Comparison of ENCODE assay signal across 10 mouse cellular contexts in the genomic region with DNA sequence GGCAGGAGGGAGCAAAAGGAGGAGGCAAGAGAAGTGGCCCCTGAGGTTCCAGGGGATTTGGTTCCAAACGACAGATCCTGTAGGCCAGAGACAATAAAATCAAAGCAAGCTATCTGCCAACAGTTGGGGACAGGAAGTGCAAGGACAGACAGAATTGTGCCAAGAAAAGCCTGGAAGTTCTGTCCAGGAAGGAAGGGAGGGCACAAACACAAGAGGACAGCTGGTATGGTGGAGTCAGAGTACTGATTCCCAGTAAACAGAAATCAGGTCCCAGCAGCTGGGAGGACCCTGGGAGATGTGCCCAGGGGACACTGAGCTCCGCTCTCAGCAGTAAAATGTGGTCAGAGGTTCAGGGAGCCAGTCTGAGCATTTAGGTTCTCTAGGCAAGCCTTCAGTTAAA. TPM values are rescaled to one million over a fixed set of nuclear protein-coding genes. Genes with fewer than 3 reads are reported as not detected.
DNase-seq lines count a peak whose midpoint lies in the region; ATAC-seq and TF ChIP-seq lines count a peak whose summit lies in the region.
"Had no signal": no experiment of that assay in that cellular context is flagged by ENCODE, and none has a peak within 500 bp of the region (broad histone marks: within the 10 kb centered on the region; RNA-seq: fewer than 3 reads in every experiment).

No protein-coding gene starts in this region.

- H3K27me3 ChIP-seq in forebrain, embryonic 10.5 days (ENCODE audit: poor library complexity, severe bottlenecking) = no peaks in the 10 kb centered on the region
- no peaks in the 10 kb centered on the region for H3K27me3 ChIP-seq in midbrain, embryonic 14.5 days (ENCODE audit: control insufficient read depth, insufficient read depth, low read length)

- peak overlapping the region; percentile 21 for H3K27ac ChIP-seq in layer of hippocampus, adult 2 months
- H3K27ac ChIP-seq in forebrain, embryonic 10.5 days = no peak overlapping the region
- no peak overlapping the region for H3K27ac ChIP-seq in midbrain, embryonic 14.5 days (replicated peaks; ENCODE audit: low read depth, low read length)

- no peak overlapping the region for H3K9ac ChIP-seq in midbrain, embryonic 14.5 days (replicated peaks; ENCODE audit: low read length)

- TF ChIP-seq CTCF in layer of hippocampus, adult 2 months (conservative IDR thresholded peaks at IDR 0.05) = no peak

- H3K9me3 ChIP-seq in forebrain, embryonic 10.5 days = no peaks in the 10 kb centered on the region
- H3K9me3 ChIP-seq in midbrain, embryonic 14.5 days (ENCODE audit: control insufficient read depth, low read length) = no peaks in the 10 kb centered on the region

- intact Hi-C loops in gastrocnemius, postnatal 14 days (cut with DNase I; ENCODE audit: low total_unique reads) = no loop called here
- intact Hi-C loops in heart, postnatal 36 days (cut with DNase I) = loop anchor here (2.0 kb wide), 1 partner anchor 15 kb away; no protein-coding TSS in a partner anchor

- ATAC-seq in midbrain, embryonic 14.5 days (ENCODE audit: low FRiP score, low TSS enrichment) = no peak
- ATAC-seq: inflammation-experienced regulatory T-cells, adult 6 months had no signal

- H3K4me3 ChIP-seq in layer of hippocampus, adult 2 months = no peak overlapping the region
- no peak overlapping the region for H3K4me3 ChIP-seq in forebrain, embryonic 10.5 days
- H3K4me3 ChIP-seq in midbrain, embryonic 14.5 days (replicated peaks; ENCODE audit: low read depth, low read length) = no peak overlapping the region

- 71% methylated on average over 2 of the region's 2 CpGs for WGBS in forebrain, embryonic 10.5 days
- WGBS in midbrain, embryonic 14.5 days = 49% methylated on average over 2 of the region's 2 CpGs

- H3K4me2 ChIP-seq in midbrain, embryonic 14.5 days (ENCODE audit: low read length) = no peak overlapping the region

- no peaks in the 10 kb centered on the region for H3K36me3 ChIP-seq in forebrain, embryonic 10.5 days (replicated peaks)
- no peaks in the 10 kb centered on the region for H3K36me3 ChIP-seq in midbrain, embryonic 14.5 days (ENCODE audit: control insufficient read depth, insufficient read depth, low read length)

- DNase-seq in layer of hippocampus, adult 2 months (ENCODE audit: low spot score in 2 of 2) = no peak
- DNase-seq in layer of hippocampus, adult 8-10 months (ENCODE audit: low spot score in 2 of 2) = no peak
- DNase-seq in gastrocnemius, postnatal 14 days = peak; percentile 40
- DNase-seq in heart, postnatal 36 days = peak; percentile 28 to 44
- peak; percentile 82 for DNase-seq in lung, postnatal 36 days
- no peak for DNase-seq in forebrain, embryonic 10.5 days (ENCODE audit: extremely low spot score, low spot score)
- no peak for DNase-seq in right cerebral cortex, postnatal 4 days
- no peak for DNase-seq in midbrain, embryonic 14.5 days
- DNase-seq: spleen, adult 18-20 months had no signal

- peaks cover 23% of the 10 kb centered on the region for H3K4me1 ChIP-seq in forebrain, embryonic 10.5 days
- H3K4me1 ChIP-seq in midbrain, embryonic 14.5 days (ENCODE audit: control insufficient read depth, insufficient read depth, low read length) = 0 out of 2 replicates have a peak, but pooled peaks cover 4% of the 10 kb centered on the region

RNA-seq across cellular contexts. Expression of a gene that starts 38.2 kb away (rescaled TPM):
- 10 to 100 TPM; 55.7 to 62.1 TPM for total RNA-seq in layer of hippocampus, adult 2 months (2021)
- total RNA-seq in layer of hippocampus, adult 8-10 months (2022) = 10 to 100 TPM; 47.4 to 55.6 (median 53.4) TPM
- total RNA-seq in gastrocnemius, postnatal 14 days (2021) = 1 to 10 TPM; 8.3 to 8.8 TPM
- total RNA-seq in heart, postnatal 36 days (2021) = 10 to 100 TPM; 11.5 to 14.2 TPM
- 4.9 and 5.0 TPM in 2 replicates for polyA plus RNA-seq in forebrain, embryonic 10.5 days (2016; fragmentation: Nextera tagmentation; extraction: Ambion mirVana)
- 11.9 and 13.1 TPM in 2 replicates for polyA plus RNA-seq in midbrain, embryonic 14.5 days (2014; fragmentation: Nextera tagmentation; extraction: Ambion mirVana)
- polyA plus RNA-seq: inflammation-experienced regulatory T-cells, adult 6 months had no signal

Comparison
In these comparisons a context has a peak if more than half of its experiments do, and no peak if none do; other contexts are left out.
1. DNase-seq: peak in gastrocnemius, postnatal 14 days (single experiment), heart, postnatal 36 days (2 of 2) and lung, postnatal 36 days (single experiment); none in layer of hippocampus, adult 2 months (0 of 2), layer of hippocampus, adult 8-10 months (0 of 2), forebrain, embryonic 10.5 days (single experiment), right cerebral cortex, postnatal 4 days (single experiment) and midbrain, embryonic 14.5 days (single experiment).